Mouse (Mus musculus): ENCODE data around the gene Wwp2. TPM values are rescaled to one million over a fixed set of nuclear protein-coding genes. Genes with fewer than 3 reads are reported as not detected.

The Wwp2 gene
- total RNA-seq, 1 experiment, result 49.2 TPM

- TF ChIP-seq CHD2 (IDR thresholded peaks at IDR 0.05; ENCODE audit: low read depth, low read length) (no peak), HCFC1 (IDR thresholded peaks at IDR 0.05; ENCODE audit: borderline replicate concordance, insufficient read depth, low read length) (no peak), MAFK (IDR thresholded peaks at IDR 0.05; ENCODE audit: insufficient read depth, low read depth, low read length) (no peak), ZC3H11A (IDR thresholded peaks at IDR 0.05; ENCODE audit: borderline replicate concordance, low read depth, low read length) (no peak), ZNF384 (IDR thresholded peaks at IDR 0.05; ENCODE audit: low read depth, low read length) (no peak)
- in situ Hi-C loops (cut with MboI; ENCODE audit: low sequenced_read_pairs in 2 of 2, unreplicated experiment in 2 of 2), result no loop called here
- DNase-seq (ENCODE audit: low read depth, low spot score), result no peak
Observed at GRCm38 (mm10) chr8:107599691-107600090, 163.5 kb downstream of the Wwp2 start.

GRCm38 (mm10) chr8:107603026-107603425, 166.9 kb downstream of the Wwp2 start:
- Histone ChIP-seq H3K27ac (ENCODE audit: insufficient read depth, low read depth, low read length, poor library complexity, severe bottlenecking) (no peak overlapping the region), H3K4me3 (ENCODE audit: insufficient read depth in 1 of 2, low read depth in 1 of 2, low read length in 2 of 2, poor library complexity in 1 of 2, severe bottlenecking in 1 of 2) (no peak overlapping the region), H3K9me3 (ENCODE audit: control insufficient read depth, insufficient read depth, low read depth, low read length) (no peaks in the 10 kb centered on the region), H3K4me1 (ENCODE audit: control insufficient read depth in 2 of 2, insufficient read depth in 2 of 2, low read length in 2 of 2, poor library complexity in 1 of 2) (peaks cover 0 to under 1% of the 10 kb centered on the region in 2 experiments; a peak in 1 of 4 replicates), H3K36me3 (ENCODE audit: control insufficient read depth, insufficient read depth, low read length, poor library complexity, severe bottlenecking) (no peaks in the 10 kb centered on the region), H3K9ac (ENCODE audit: insufficient read depth, low read depth, low read length, poor library complexity, severe bottlenecking) (no peak overlapping the region)
- no peak for TF ChIP-seq CHD2 (IDR thresholded peaks at IDR 0.05; ENCODE audit: low read depth, low read length)
- peak; percentile 93 for TF ChIP-seq ZNF384 (IDR thresholded peaks at IDR 0.05; ENCODE audit: low read depth, low read length)
- no peak for DNase-seq (ENCODE audit: low read depth, low spot score)
- in situ Hi-C loops (cut with MboI; ENCODE audit: low sequenced_read_pairs in 2 of 2, unreplicated experiment in 2 of 2), result no loop called here

More at GRCm38 (mm10) chr8:107599691-107600090, 163.5 kb downstream of the Wwp2 start:
- H3K9me3 ChIP-seq (ENCODE audit: control insufficient read depth, insufficient read depth, low read depth, low read length), result no peaks in the 10 kb centered on the region
- H3K4me3 ChIP-seq (ENCODE audit: insufficient read depth in 1 of 2, low read depth in 1 of 2, low read length in 2 of 2, poor library complexity in 1 of 2, severe bottlenecking in 1 of 2), result no peak overlapping the region
- no peak overlapping the region for H3K27ac ChIP-seq (ENCODE audit: insufficient read depth, low read depth, low read length, poor library complexity, severe bottlenecking)
- H3K36me3 ChIP-seq (ENCODE audit: control insufficient read depth, insufficient read depth, low read length, poor library complexity, severe bottlenecking), result no peaks in the 10 kb centered on the region
- peaks cover 0 to 2% of the 10 kb centered on the region in 2 experiments; a peak in 1 of 4 replicates for H3K4me1 ChIP-seq (ENCODE audit: control insufficient read depth in 2 of 2, insufficient read depth in 2 of 2, low read length in 2 of 2, poor library complexity in 1 of 2)
- H3K9ac ChIP-seq (ENCODE audit: insufficient read depth, low read depth, low read length, poor library complexity, severe bottlenecking), result no peak overlapping the region

Other genes starting within 250 kb of the Wwp2 start
- gene Nfat5, start 142.9 kb upstream of the Wwp2 start, total RNA-seq (2012; rRNA removed), result 24.2 and 24.5 TPM in 2 replicates
- 9.4 and 12.7 TPM in 2 replicates for gene Nqo1, start 33.2 kb upstream of the Wwp2 start, total RNA-seq (2012; rRNA removed)
- 81.8 and 85.5 TPM in 2 replicates for gene Nob1, start 11.3 kb upstream of the Wwp2 start, total RNA-seq (2012; rRNA removed)
- 125 and 150 TPM in 2 replicates for gene Psmd7, start 152.1 kb downstream of the Wwp2 start, total RNA-seq (2012; rRNA removed)

All from ES-E14 (cell line).